Comparison of ENCODE assay signal across 19 mouse cellular contexts in genomic region chr8:107212006-107212405, GRCm38 (mm10).
DNase-seq lines count a peak whose midpoint lies in the region; ATAC-seq and TF ChIP-seq lines count a peak whose summit lies in the region.
"Had no signal": no experiment of that assay in that cellular context is flagged by ENCODE, and none has a peak within 500 bp of the region (broad histone marks: within the 10 kb centered on the region; RNA-seq: fewer than 3 reads in every experiment).

No protein-coding gene starts in this region.

- intact Hi-C loops in left cerebral cortex, postnatal 14 days (cut with DNase I), result no loop called here
- intact Hi-C loops in left cerebral cortex, adult 2 months (cut with DNase I), result no loop called here

- no peak for ATAC-seq in erythroblast, adult 5-6 weeks (replicated peaks; ENCODE audit: low FRiP score, poor library complexity, severe bottlenecking)
- ATAC-seq in cerebellum, adult (ENCODE audit: insufficient number of reproducible peaks, low FRiP score, low TSS enrichment), result no peak
- ATAC-seq: forebrain, embryonic 14.5 days had no signal

- H3K4me3 ChIP-seq in left cerebral cortex, adult 2 months, result no peak overlapping the region
- H3K4me3 ChIP-seq: embryonic facial prominence, embryonic 10.5 days; erythroblast, embryonic 14.5 days; forebrain, embryonic 10.5 days; heart, embryonic 13.5 days; hindbrain, embryonic 15.5 days had no signal

- TF ChIP-seq CTCF in left cerebral cortex, adult 2 months (IDR thresholded peaks at IDR 0.05), result no peak

- DNase-seq in left cerebral cortex, postnatal 14 days (ENCODE audit: low spot score in 2 of 2), result peak; percentile 10 to 19
- no peak for DNase-seq in left cerebral cortex, adult 2 months (ENCODE audit: extremely low spot score in 1 of 2, low spot score in 2 of 2)
- DNase-seq in right cerebral cortex, adult 2 months (ENCODE audit: low spot score in 2 of 2), result peak; percentile 17 to 27
- DNase-seq in right cerebral cortex, postnatal 4 days, result no peak
- DNase-seq in right cerebral cortex, postnatal 10 days (ENCODE audit: low spot score in 2 of 2), result peak; percentile 31 to 62
- DNase-seq: adrenal gland, postnatal 10 days; cerebellum, adult 2 months; cerebellum, postnatal 10 days; gastrocnemius, postnatal 36 days; heart, adult 11 months; heart, postnatal 36 days had no signal

- no peak overlapping the region for H3K27ac ChIP-seq in left cerebral cortex, adult 2 months
- H3K27ac ChIP-seq: embryonic facial prominence, embryonic 10.5 days; forebrain, embryonic 10.5 days; heart, embryonic 13.5 days; hindbrain, embryonic 15.5 days had no signal

Comparison
In these comparisons a context has a peak if more than half of its experiments do, and no peak if none do; other contexts are left out.
1. DNase-seq: peak in left cerebral cortex, postnatal 14 days (2 of 2), right cerebral cortex, adult 2 months (2 of 2) and right cerebral cortex, postnatal 10 days (2 of 2); none in left cerebral cortex, adult 2 months (0 of 2) and right cerebral cortex, postnatal 4 days (single experiment).